Mouse (Mus musculus) gastrocnemius, adult 8-10 months (tissue): ENCODE results near the gene Dusp3. TPM values are rescaled to one million over a fixed set of nuclear protein-coding genes. Genes with fewer than 3 reads are reported as not detected.

Experiments used
- DNase-seq, 2 experiments: peaks; one replicate each; pipeline ENCODE4 v3.0.0; 2022; ENCODE audit warnings: low spot score in 2 of 2
- total RNA-seq, 4 experiments: library from RNA; stranded (reverse); gene quantifications; 2 replicates each; pipeline ENCODE4 v1.2.4; 2022

The Dusp3 gene
- total RNA-seq, 4 experiments from 2014 or later, result 134 to 209 (median 172) TPM

- DNase-seq, result no peak
These were observed 50.4 kb downstream of the Dusp3 start for GRCm38 (mm10) chr11:101936421-101936820.

GRCm38 (mm10) chr11:101935743-101936142 is 51.1 kb downstream of the Dusp3 start:
- DNase-seq, result no peak

- no peak for DNase-seq
These were observed 54.8 kb downstream of the Dusp3 start for GRCm38 (mm10) chr11:101931978-101932377.

GRCm38 (mm10) chr11:101928030-101928762 is 58.6 kb downstream of the Dusp3 start:
- DNase-seq, result no peak

- no peak for DNase-seq
These were observed 59.7 kb downstream of the Dusp3 start for GRCm38 (mm10) chr11:101926951-101927589.

GRCm38 (mm10) chr11:101925636-101926035 is 61.2 kb downstream of the Dusp3 start:
- DNase-seq, result no peak

- no peak for DNase-seq
These were observed 62.3 kb downstream of the Dusp3 start for GRCm38 (mm10) chr11:101924441-101924976.

GRCm38 (mm10) chr11:101923988-101924387 is 62.8 kb downstream of the Dusp3 start:
- no peak for DNase-seq

- peak in 1 of 2 experiments; percentile 50 for DNase-seq
These were observed 65.4 kb downstream of the Dusp3 start for GRCm38 (mm10) chr11:101921361-101921952.

Other genes starting within 250 kb of the Dusp3 start
- 1 to 10 TPM; 1.1 to 1.9 (median 1.5) TPM for gene Etv4, start 201.6 kb downstream of the Dusp3 start, total RNA-seq
- gene Meox1, start 92.6 kb downstream of the Dusp3 start, total RNA-seq, result 1 to 10 TPM; 1.1 to 2.4 (median 1.8) TPM
- gene Sost, start 20.0 kb downstream of the Dusp3 start, total RNA-seq, result not detected
- not detected for gene Cfap97d1, start 2.7 kb downstream of the Dusp3 start, total RNA-seq
- 10 to 100 TPM; 12.9 to 17.9 (median 15.7) TPM for gene Mpp3, start 41.4 kb upstream of the Dusp3 start, total RNA-seq
- 10 to 100 TPM; 12.9 to 17.6 (median 15.0) TPM for gene Cd300lg, start 54.5 kb upstream of the Dusp3 start, total RNA-seq
- gene Mpp2, start 101.5 kb upstream of the Dusp3 start, total RNA-seq, result 1 to 10 TPM in 1 of 4 experiments, under 1 TPM in 3; 0.27 to 1.1 (median 0.57) TPM
- not detected for gene Ppy, start 114.3 kb upstream of the Dusp3 start, total RNA-seq
- gene Pyy, start 120.8 kb upstream of the Dusp3 start, total RNA-seq, result not detected
- gene Nags, start 158.5 kb upstream of the Dusp3 start, total RNA-seq, result not detected
- 10 to 100 TPM in 2 of 4 experiments, 1 to 10 TPM in 2; 8.9 to 10.5 (median 9.9) TPM for gene Tmem101, start 169.4 kb upstream of the Dusp3 start, total RNA-seq
- 100 to 1,000 TPM; 108 to 127 (median 111) TPM for gene Lsm12, start 198.3 kb upstream of the Dusp3 start, total RNA-seq
- 10 to 100 TPM; 61.5 to 73.2 (median 63.8) TPM for gene G6pc3, start 202.6 kb upstream of the Dusp3 start, total RNA-seq
- 10 to 100 TPM; 77.5 to 86.2 (median 83.2) TPM for gene Hdac5, start 243.2 kb upstream of the Dusp3 start, total RNA-seq